Mouse (Mus musculus): ENCODE results near the gene Sit1. TPM values are rescaled to one million over a fixed set of nuclear protein-coding genes. Genes with fewer than 3 reads are reported as not detected.

The Sit1 gene
- polyA plus RNA-seq, 1 experiment from 2014 or later = not detected

DNA sequence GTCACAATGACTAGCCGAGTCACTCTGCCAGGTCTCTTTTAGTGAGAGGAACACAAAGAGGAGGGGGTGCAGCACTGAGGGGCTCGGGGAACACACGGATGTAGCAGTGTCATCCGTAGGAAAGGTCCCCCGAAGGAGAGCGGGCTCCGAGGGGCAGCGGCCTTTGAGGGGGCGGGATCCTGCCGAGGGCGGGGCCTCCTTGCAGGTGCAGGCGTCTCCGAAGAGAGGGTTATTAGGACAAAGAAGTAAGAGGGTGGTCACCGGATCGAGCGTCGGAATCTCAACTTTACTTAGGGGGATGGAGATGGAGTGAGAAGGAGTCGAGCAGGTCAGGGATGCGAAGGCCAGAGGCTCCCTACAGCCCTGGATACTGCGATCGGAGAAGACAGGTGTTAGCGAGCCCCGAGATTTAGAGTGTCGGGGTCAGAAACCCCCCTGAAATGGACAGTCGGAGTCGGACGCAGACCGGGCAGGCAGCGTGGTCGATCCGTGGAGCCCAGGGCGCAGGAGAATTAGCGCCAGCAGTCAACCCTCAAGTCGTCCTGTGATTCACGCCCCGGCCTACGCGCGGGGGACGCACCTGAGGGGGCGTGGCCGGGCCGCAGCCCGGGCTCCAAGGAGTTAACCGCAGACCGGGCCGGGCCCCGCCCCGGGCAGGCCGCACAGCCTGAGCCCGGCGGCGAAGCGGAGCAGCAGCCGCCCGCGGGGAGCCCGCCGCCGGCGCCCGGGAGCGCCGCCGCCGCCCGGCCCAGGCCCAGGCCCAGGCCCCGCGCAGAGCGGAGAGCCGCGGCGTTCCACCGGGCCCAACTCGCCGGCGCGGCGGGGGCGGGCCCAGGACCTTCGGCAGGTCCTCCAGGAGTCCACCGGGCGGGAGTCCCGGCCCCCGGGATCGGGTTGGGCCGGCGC, 40.8 kb downstream of the Sit1 start:
- ATAC-seq = peak; percentile 76
- no peaks in the 10 kb centered on the region for H3K27me3 ChIP-seq (replicated peaks; ENCODE audit: control insufficient read depth, insufficient read depth, low read length)
- H3K4me3 ChIP-seq (ENCODE audit: low read length) = peak overlapping the region; percentile 96
- peak overlapping the region; percentile 97 for H3K27ac ChIP-seq (ENCODE audit: low read depth, low read length)
- no peaks in the 10 kb centered on the region for H3K9me3 ChIP-seq (ENCODE audit: control insufficient read depth, low read length)
- WGBS = under 1% methylated on average over 52 of the region's 88 CpGs
- peaks cover 13% of the 10 kb centered on the region for H3K36me3 ChIP-seq (ENCODE audit: control insufficient read depth, insufficient read depth, low read length)
- H3K9ac ChIP-seq (ENCODE audit: low read depth, low read length) = peak overlapping the region; percentile 99
- peaks cover 13% of the 10 kb centered on the region for H3K4me1 ChIP-seq (ENCODE audit: control insufficient read depth, insufficient read depth, low read depth, low read length)
- H3K4me2 ChIP-seq (ENCODE audit: low read length) = peak overlapping the region; percentile 73

- peak; percentile 97 for ATAC-seq
- peak overlapping the region; percentile 97 for H3K27ac ChIP-seq (ENCODE audit: low read depth, low read length)
- peak overlapping the region; percentile 96 for H3K4me3 ChIP-seq (ENCODE audit: low read length)
- peaks cover 13% of the 10 kb centered on the region for H3K4me1 ChIP-seq (ENCODE audit: control insufficient read depth, insufficient read depth, low read depth, low read length)
- peaks cover 7% of the 10 kb centered on the region for H3K36me3 ChIP-seq (ENCODE audit: control insufficient read depth, insufficient read depth, low read length)
- H3K4me2 ChIP-seq (ENCODE audit: low read length) = peak overlapping the region; percentile 73
- H3K27me3 ChIP-seq (replicated peaks; ENCODE audit: control insufficient read depth, insufficient read depth, low read length) = no peaks in the 10 kb centered on the region
- H3K9me3 ChIP-seq (ENCODE audit: control insufficient read depth, low read length) = no peaks in the 10 kb centered on the region
- peak overlapping the region; percentile 99 for H3K9ac ChIP-seq (ENCODE audit: low read depth, low read length)
- WGBS = under 1% methylated on average over 33 of the region's 33 CpGs
Observed at GRCm38 (mm10) chr4:43442044-43442443, 41.5 kb downstream of the Sit1 start.

DNA sequence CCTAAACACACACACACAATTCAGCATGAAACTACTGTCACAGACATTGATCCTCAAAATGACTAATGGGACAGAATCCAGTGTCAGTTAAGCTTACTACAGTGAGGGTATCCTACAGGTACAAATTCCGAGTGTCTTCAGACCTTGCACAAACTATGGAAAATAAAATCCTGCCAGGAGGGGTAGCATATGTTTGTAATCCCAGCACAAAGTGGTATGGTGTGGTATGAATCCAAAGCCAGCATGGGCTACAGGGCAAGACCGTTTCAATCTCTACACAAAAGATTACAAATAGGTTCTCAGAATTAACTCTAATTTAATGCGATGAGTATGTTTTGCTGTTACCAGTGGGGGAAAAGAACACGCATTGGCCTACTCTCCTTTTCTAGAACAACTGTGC, 41.9 kb downstream of the Sit1 start, which contains the start of gene Tesk1:
Gene Tesk1, plus strand, starts transcription at position 301 of the 400 bp plus-strand sequence.
- peaks cover 13% of the 10 kb centered on the region for H3K4me1 ChIP-seq (ENCODE audit: control insufficient read depth, insufficient read depth, low read depth, low read length)
- H3K27ac ChIP-seq (ENCODE audit: low read depth, low read length) = peak within 1 kb of the TSS; percentile 97
- peak within 1 kb of the TSS; percentile 73 for H3K4me2 ChIP-seq (ENCODE audit: low read length)
- H3K9ac ChIP-seq (ENCODE audit: low read depth, low read length) = peak within 1 kb of the TSS; percentile 99
- H3K4me3 ChIP-seq (ENCODE audit: low read length) = peak within 1 kb of the TSS; percentile 96
- peaks cover 3% of the 10 kb centered on the region for H3K36me3 ChIP-seq (ENCODE audit: control insufficient read depth, insufficient read depth, low read length)
- ATAC-seq = peak; percentile 13
- no peaks in the 10 kb centered on the region for H3K27me3 ChIP-seq (replicated peaks; ENCODE audit: control insufficient read depth, insufficient read depth, low read length)
- H3K9me3 ChIP-seq (ENCODE audit: control insufficient read depth, low read length) = no peaks in the 10 kb centered on the region
- WGBS = 24% methylated on average over 4 of the region's 4 CpGs

GRCm38 (mm10) chr4:43432832-43433231, 50.7 kb downstream of the Sit1 start:
- Histone ChIP-seq H3K4me3 (ENCODE audit: low read length) (no peak overlapping the region), H3K36me3 (ENCODE audit: control insufficient read depth, insufficient read depth, low read length) (no peaks in the 10 kb centered on the region), H3K9me3 (ENCODE audit: control insufficient read depth, low read length) (no peaks in the 10 kb centered on the region), H3K27ac (ENCODE audit: low read depth, low read length) (no peak overlapping the region), H3K4me1 (ENCODE audit: control insufficient read depth, insufficient read depth, low read depth, low read length) (peaks cover 8% of the 10 kb centered on the region), H3K4me2 (ENCODE audit: low read length) (no peak overlapping the region), H3K27me3 (replicated peaks; ENCODE audit: control insufficient read depth, insufficient read depth, low read length) (no peaks in the 10 kb centered on the region), H3K9ac (ENCODE audit: low read depth, low read length) (no peak overlapping the region)
- ATAC-seq = no peak
- WGBS = 81% methylated on average over 1 of the region's 1 CpGs

Other genes starting within 250 kb of the Sit1 start
- gene Atp8b5, start 216.6 kb downstream of the Sit1 start, polyA plus RNA-seq (2015; fragmentation: Nextera tagmentation; extraction: Ambion mirVana) = 0.60 and 1.2 TPM in 2 replicates
- 70.8 and 86.8 TPM in 2 replicates for gene Rusc2, start 101.8 kb downstream of the Sit1 start, polyA plus RNA-seq (2015; fragmentation: Nextera tagmentation; extraction: Ambion mirVana)
- 1.1 and 1.4 TPM in 2 replicates for gene Fam166b, start 54.6 kb downstream of the Sit1 start, polyA plus RNA-seq (2015; fragmentation: Nextera tagmentation; extraction: Ambion mirVana)
- 8.9 and 9.2 TPM in 2 replicates for gene Tesk1, start 41.8 kb downstream of the Sit1 start, polyA plus RNA-seq (2015; fragmentation: Nextera tagmentation; extraction: Ambion mirVana)
- gene Cd72, start 29.1 kb downstream of the Sit1 start, polyA plus RNA-seq (2015; fragmentation: Nextera tagmentation; extraction: Ambion mirVana) = 5.1 and 5.3 TPM in 2 replicates
- 83.6 and 99.8 TPM in 2 replicates for gene Ccdc107, start 9.2 kb upstream of the Sit1 start, polyA plus RNA-seq (2015; fragmentation: Nextera tagmentation; extraction: Ambion mirVana)
- 8.2 and 10.7 TPM in 2 replicates for gene Arhgef39, start 16.0 kb upstream of the Sit1 start, polyA plus RNA-seq (2015; fragmentation: Nextera tagmentation; extraction: Ambion mirVana)
- gene Car9, start 23.2 kb upstream of the Sit1 start, polyA plus RNA-seq (2015; fragmentation: Nextera tagmentation; extraction: Ambion mirVana) = 0.23 and 0.47 TPM in 2 replicates
- 10.6 and 41.1 TPM in 2 replicates for gene Tpm2, start 40.0 kb upstream of the Sit1 start, polyA plus RNA-seq (2015; fragmentation: Nextera tagmentation; extraction: Ambion mirVana)
- gene Creb3, start 78.6 kb upstream of the Sit1 start, polyA plus RNA-seq (2015; fragmentation: Nextera tagmentation; extraction: Ambion mirVana) = 90.8 and 94.1 TPM in 2 replicates
- gene Tln1, start 79.0 kb upstream of the Sit1 start, polyA plus RNA-seq (2015; fragmentation: Nextera tagmentation; extraction: Ambion mirVana) = 56.2 and 61.1 TPM in 2 replicates
- gene Rgp1, start 95.0 kb upstream of the Sit1 start, polyA plus RNA-seq (2015; fragmentation: Nextera tagmentation; extraction: Ambion mirVana) = 17.8 and 23.5 TPM in 2 replicates
- gene Gba2, start 95.1 kb upstream of the Sit1 start, polyA plus RNA-seq (2015; fragmentation: Nextera tagmentation; extraction: Ambion mirVana) = 54.0 and 59.3 TPM in 2 replicates
- gene Msmp, start 100.8 kb upstream of the Sit1 start, polyA plus RNA-seq (2015; fragmentation: Nextera tagmentation; extraction: Ambion mirVana) = 0.71 and 0.94 TPM in 2 replicates
- 10.8 and 12.6 TPM in 2 replicates for gene Npr2, start 148.2 kb upstream of the Sit1 start, polyA plus RNA-seq (2015; fragmentation: Nextera tagmentation; extraction: Ambion mirVana)
- 9.3 and 10.3 TPM in 2 replicates for gene Spag8, start 169.9 kb upstream of the Sit1 start, polyA plus RNA-seq (2015; fragmentation: Nextera tagmentation; extraction: Ambion mirVana)
- 68.7 and 77.8 TPM in 2 replicates for gene Hint2, start 172.7 kb upstream of the Sit1 start, polyA plus RNA-seq (2015; fragmentation: Nextera tagmentation; extraction: Ambion mirVana)
- 12.0 and 13.9 TPM in 2 replicates for gene Tmem8b, start 185.2 kb upstream of the Sit1 start, polyA plus RNA-seq (2015; fragmentation: Nextera tagmentation; extraction: Ambion mirVana)
- gene Fam221b, start 185.4 kb upstream of the Sit1 start, polyA plus RNA-seq (2015; fragmentation: Nextera tagmentation; extraction: Ambion mirVana) = 1.5 and 2.0 TPM in 2 replicates
- gene Olfr70, start 217.1 kb upstream of the Sit1 start, polyA plus RNA-seq (2015; fragmentation: Nextera tagmentation; extraction: Ambion mirVana) = 0.06 TPM in 1 of 2 replicates, not detected in the other
- 0.11 TPM in 1 of 2 replicates, not detected in the other for gene Olfr71, start 226.5 kb upstream of the Sit1 start, polyA plus RNA-seq (2015; fragmentation: Nextera tagmentation; extraction: Ambion mirVana)
- gene Hrct1, start 243.5 kb upstream of the Sit1 start, polyA plus RNA-seq (2015; fragmentation: Nextera tagmentation; extraction: Ambion mirVana) = 0.49 and 0.75 TPM in 2 replicates
- 0.04 TPM in 1 of 2 replicates, not detected in the other for gene Spaar, start 246.3 kb upstream of the Sit1 start, polyA plus RNA-seq (2015; fragmentation: Nextera tagmentation; extraction: Ambion mirVana)

All from hindbrain, embryonic 16.5 days (tissue).